Mouse (Mus musculus): ENCODE measurements around the gene Nufip2.

GRCm38 (mm10) chr11:77771879-77772713 is 86.1 kb downstream of the Nufip2 start:
- TF ChIP-seq POLR2A (IDR thresholded peaks at IDR 0.05; ENCODE audit: low read depth, low read length) (no peak), CTCF (IDR thresholded peaks at IDR 0.05; ENCODE audit: borderline replicate concordance, insufficient read depth, low read length) (no peak)
